Mouse (Mus musculus): ENCODE data around the gene Dip2c.

Gene Dip2c

DNA sequence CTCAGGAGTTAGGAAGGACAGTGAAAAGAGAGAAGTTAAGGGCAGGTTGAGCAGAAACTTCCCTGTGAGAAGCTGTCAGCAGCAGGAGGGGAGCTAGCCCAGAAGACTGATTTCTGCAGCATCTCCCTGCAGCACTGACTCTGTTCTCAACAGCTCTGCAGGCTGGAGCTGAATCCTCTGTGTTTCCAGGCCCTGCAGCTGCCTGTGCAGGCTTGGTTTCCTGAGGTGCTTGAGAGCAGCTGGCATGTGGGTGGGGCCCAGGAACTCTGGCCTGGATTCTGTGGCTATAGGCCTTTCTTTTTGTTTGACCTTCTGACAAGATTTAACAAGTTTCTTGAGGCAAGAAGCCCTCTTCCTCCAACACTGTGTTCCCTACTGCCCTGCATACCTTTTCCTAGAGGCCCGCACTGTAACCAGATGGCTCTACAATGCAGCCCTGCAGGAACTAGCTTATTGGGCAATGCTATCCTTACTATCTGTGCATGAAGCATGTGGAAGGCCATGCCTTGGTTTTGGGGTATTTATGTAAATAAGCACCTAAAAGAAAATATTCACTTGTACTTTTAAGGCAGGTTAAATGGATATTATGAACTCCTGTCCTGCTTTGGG, 53.1 kb downstream of the Dip2c start:
- DNase-seq (ENCODE audit: low spot score in 2 of 2), result no peak

DNA sequence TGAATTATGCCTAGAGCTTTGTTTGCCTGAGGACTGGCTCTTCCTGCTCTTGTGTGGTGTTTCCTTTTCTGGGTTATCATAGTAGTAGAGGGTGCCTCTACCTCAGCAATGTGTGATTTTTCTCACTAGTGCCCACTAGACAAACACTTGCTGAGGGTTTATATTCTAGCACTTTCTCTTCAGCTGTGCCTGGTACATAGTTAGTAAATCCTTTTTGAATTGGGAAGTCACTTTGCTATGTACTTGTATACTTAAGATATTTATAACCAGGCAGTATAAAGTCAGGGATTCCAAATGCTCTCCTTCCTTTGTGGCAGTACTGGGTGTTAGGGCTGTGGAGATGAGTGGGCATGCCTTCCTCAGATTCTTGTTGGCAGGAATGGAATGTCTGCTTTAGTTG, 56.9 kb downstream of the Dip2c start:
- DNase-seq (ENCODE audit: low spot score in 2 of 2), result no peak

DNA sequence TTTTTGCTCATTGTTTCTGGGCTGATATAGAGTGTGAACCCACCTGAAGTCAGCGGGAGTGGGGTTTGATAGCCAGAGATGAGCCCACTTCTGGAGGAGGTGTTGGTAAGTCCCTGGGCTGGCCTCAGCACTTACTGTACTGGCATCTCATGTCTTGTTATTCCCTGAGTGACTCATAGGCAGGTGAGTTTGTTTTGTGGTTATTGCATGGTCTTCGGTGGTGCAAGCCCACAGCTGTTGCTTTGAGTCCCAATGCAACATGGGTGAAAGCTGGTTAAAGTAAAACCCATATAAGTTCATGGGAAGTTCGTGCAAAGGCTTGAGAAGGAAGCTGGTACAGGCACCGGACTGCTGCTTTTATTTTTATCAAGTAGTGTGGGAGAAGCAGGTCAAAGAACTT, 64.0 kb downstream of the Dip2c start:
- no peak for DNase-seq (ENCODE audit: low spot score in 2 of 2)

DNA sequence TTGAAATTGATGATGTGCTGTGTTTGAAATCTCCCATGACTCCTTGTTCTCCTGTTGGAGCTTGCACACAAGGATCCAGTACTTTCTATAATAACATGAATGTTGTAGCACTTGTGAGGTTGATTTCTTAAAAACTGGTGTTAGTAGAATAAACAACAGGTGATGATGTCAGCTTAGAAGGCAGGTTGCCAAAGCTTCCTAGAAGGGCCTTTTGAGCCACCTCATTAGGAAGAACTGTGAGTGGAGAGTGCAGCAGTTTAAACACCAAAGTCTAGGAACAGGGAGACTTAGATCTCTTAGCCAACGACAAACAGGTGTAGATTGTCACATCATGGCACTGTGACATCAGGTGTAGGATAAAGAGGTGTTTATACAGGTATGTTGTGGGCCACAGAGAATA, 66.4 kb downstream of the Dip2c start:
- DNase-seq (ENCODE audit: low spot score in 2 of 2), result no peak

DNA sequence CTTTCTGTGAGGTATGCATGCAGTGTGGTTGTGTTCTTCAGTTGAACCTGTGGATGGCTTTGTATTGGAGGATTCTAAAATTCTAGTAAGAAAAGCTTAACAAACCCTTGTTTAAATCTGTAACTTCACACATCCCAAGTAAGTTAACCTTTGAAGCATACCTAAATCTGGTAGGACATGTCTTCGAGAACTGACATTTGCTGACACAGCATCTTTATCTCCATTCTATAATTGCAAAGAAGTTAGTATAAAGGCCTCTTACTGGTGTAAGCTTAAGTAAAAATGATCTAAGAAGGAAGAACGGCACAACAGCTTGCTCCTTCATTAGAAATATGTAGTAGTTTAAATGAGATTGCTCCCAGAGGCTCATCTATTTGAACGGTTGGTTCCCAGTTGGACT, 71.1 kb downstream of the Dip2c start:
- DNase-seq (ENCODE audit: low spot score in 2 of 2), result no peak

DNA sequence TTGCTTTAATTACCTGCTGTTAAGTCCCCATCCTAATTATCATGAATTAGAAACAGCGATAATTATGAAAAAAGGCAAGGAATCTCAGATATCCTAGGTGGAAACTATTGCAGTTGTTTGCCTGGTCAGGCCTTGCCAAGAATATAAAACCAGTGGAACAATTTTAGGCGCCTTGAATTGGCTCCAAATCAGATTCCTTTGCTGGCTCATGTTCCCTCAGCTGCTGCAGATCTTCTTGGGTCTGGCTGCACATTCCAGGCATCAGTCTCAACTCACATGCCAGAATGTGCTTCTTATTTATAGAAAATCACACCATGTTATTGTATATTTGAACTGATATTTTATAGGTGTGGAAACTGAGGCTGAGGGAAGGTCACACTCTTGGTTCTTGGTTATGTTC, 74.3 kb downstream of the Dip2c start:
- DNase-seq (ENCODE audit: low spot score in 2 of 2), result no peak

DNA sequence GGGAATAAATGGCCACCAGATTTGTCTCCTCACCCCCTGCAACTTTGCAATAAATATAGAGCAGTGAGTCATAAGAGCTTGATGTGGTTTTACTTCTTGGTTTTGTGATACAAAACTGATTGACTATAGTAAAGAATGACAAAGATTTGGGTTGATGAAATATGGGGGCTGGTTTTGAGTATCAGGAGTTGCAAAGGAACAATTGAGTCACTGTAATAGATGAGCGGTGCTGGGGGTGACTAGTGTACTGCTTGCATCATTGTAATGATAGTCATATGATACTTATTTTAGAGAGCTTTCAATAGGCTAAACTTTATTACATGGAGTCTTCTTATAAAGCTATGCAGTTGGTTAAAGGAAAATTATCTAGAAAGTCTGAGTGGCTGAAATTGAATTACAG, 77.6 kb downstream of the Dip2c start:
- no peak for DNase-seq (ENCODE audit: low spot score in 2 of 2)

DNA sequence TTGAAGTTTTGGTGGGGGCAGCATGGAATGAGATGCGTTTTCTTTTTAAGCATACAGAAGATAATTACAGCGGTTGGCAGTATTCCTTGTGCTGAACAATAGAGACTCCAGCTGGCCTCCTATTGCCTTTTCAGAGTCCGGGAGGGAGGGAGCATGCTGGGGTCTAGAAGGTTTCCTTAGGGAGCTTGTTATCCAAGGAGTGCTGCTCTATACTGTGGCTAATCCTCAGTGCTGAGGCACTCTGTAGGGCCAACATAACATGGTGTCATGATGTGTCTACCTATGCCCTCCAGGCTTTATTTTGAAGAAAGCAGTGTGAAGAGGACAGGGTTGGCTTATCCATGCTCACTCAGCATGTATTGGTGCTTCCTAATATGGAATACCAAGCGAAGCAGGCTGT, 79.0 kb downstream of the Dip2c start:
- no peak for DNase-seq (ENCODE audit: low spot score in 2 of 2)

DNA sequence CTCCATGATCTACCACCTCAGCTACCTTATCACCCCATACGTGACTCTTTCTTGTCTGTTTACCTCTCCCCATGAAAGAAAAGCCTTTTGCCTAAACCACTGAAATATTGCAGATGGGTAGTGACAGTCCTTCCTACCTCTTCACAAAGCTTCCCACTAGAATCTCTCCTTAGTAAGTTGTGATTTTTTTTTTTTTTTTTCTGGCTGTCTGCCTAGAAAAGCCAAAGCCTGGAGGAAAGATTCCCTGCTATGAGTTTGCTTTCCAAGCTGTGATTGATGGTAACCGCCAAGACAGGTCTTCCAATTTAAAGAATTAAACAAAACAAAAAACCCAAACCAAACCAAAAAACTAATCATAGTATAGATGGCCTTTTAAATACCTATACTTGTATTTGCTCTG, 85.1 kb downstream of the Dip2c start:
- no peak for DNase-seq (ENCODE audit: low spot score in 2 of 2)

DNA sequence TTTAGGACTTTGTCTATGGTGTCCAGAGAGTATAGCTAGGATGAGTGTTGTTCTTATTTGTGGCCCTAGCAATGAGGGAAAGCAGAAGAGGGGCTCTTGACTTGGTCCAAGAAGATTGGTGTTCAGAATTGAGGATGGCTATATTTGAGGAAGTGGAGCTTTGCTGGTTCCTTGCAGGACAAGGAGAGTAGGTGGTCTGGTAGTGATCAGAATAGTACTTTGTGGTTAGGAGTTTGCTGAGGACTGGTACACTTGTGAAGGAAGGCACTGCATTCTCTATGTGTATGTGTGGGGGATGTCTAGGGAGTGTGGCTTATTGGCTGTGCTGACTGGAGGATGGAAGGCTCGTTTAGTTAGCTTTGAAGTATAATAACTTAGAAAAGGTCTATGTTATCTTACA, 95.1 kb downstream of the Dip2c start:
- no peak for DNase-seq (ENCODE audit: low spot score in 2 of 2)

DNA sequence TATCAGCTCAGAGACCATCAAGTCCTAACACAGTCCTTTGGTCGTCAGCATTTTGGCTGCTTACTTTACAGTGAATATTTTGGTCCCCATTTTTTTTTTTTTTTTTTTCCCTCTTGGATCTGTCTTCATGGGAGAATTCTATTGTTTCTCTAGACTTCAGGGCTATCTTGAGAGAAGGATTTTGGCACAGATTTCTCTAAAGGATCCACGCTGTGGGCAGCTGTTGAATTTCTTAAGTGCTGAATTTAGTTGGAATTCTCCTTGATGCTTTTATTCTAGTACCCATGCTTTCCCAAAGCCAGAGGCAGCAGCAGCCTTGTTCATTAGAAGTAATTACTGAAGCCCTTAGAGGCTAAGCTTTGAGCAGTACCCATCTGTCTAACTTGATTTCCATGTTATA, 100.8 kb downstream of the Dip2c start:
- DNase-seq (ENCODE audit: low spot score in 2 of 2), result no peak

DNA sequence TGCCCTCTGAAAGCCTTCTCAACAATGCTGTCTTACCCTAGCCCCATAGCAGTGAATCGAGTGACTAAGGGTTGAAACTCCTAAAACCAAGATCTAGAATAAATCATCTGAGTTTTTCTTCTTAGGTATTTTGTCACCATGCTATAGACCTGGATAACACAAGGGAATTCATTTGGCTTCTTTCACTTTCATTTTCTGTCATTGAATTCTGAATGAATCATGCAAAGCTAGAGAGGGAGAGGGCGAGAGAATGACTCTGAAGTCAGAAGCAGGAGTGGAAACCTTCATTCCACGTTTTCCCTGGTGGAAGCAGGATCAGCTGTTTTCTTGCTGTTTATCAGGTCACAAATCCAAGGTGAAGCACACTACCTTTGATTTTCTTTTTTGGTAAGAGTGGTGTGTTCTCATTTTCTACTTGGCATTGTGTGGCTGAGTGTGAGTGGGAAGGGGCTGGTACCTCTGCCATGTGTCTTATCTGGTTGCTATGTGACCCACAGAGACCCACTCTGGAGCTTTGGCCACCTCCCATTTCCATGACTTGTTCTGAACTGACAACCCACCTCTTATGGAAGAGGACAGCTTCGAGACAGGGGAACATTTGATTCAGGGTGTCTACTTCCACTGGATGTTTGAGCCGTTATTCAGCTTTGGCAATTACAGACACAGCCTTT, 104.5 kb downstream of the Dip2c start:
- DNase-seq (ENCODE audit: low spot score in 2 of 2), result no peak

DNA sequence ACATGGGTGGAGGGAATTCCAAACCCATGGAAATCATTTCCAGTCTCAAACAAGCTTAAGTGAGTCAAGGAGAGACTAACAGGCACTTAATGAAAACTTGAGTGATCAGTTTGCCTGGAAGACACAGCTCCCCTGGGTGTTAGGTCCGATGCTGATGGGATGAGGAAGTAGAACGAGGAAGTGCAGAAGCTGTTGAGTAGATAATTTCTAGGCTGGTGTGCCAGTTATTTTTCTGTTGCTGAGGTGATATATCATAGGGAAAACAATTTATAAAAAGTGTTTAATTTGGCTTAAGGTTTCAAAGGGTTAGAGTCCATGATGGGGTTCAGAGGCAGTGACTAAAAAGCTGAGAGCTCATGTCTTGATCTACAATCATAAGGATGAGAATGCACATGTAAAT, 111.7 kb downstream of the Dip2c start:
- no peak for DNase-seq (ENCODE audit: low spot score in 2 of 2)

DNA sequence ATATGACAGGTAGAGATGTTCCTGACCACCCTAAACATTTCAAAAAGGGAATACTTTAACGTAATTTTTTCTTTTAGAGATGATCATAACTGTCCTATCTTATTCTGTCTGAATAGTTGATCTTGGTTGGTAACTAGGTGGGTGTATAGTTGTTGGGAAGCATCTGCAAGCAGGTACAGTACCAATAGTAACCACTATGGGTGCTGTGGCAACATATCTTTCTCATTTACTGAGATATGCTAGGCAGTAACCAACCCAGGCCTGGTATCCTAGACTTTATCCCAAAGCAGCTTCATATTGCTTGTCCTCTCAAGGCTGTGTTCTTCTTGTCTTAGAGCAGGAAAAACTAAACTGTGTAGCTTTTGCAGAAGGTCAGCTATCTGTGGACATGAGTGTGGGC, 113.0 kb downstream of the Dip2c start:
- DNase-seq (ENCODE audit: low spot score in 2 of 2), result no peak

DNA sequence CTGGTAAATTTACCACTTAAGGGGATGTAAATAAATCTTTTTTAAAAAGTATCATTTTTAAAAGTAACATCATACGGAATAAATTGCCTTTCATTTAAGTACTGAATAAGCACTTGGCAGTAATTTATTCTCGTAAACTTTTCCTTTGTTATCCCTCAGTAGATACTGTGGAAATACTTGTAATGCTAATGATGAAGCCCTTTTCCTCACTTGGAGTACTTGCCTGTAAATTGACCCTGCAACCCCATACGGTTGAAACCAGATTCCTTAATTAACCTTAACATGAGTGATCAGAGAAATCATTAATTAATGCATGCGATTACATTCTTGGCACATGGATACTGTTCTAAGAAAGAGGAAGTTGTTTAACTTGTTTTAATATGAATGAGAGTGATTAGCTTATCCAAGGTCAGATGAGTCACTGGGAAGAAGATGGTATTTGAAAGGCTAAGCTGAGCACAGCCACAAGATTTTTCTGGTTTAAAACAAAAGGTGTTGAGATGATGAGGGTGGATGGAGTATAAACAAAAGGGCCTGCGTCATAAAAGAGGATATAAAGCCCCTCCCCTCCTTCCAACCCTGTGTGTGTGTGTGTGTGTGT, 114.0 kb downstream of the Dip2c start:
- no peak for DNase-seq (ENCODE audit: low spot score in 2 of 2)

DNA sequence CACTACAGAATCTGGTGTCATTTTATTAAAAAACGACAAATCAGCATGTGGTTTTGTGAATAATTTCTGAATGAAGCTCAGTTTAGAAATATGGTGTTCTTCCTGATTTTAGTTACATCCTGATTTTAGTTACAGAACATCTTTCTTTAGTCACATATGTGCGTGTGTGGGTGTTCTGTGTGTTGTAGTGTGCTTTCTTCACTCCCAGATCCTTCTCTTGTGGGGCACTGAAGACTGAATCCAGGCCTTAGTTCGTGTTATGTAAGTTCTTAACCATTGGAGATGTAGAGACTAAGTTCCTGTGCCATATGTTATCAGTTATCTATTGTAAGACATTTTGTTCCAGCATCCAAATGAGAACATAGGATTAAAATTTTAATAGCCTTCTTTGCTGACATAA, 117.1 kb downstream of the Dip2c start:
- no peak for DNase-seq (ENCODE audit: low spot score in 2 of 2)

DNA sequence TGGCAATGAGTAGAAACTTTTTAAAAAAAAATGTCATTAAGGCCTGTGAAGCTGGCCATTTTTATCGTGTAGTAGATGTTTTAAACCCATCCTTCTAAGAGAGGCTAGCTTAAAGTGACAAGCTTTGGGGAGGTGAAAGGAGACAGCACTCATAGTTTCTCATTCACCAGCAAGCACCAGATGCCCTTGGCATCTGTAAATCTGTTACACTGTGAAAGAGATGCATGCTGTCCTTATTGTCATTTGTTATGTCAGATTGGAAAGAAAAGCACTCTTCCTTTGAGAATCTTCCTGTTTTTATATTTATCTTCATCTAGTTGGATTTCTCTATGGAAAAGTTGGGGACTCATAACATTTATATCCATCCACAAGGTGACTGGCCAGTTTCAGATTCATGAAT, 119.0 kb downstream of the Dip2c start:
- no peak for DNase-seq (ENCODE audit: low spot score in 2 of 2)

DNA sequence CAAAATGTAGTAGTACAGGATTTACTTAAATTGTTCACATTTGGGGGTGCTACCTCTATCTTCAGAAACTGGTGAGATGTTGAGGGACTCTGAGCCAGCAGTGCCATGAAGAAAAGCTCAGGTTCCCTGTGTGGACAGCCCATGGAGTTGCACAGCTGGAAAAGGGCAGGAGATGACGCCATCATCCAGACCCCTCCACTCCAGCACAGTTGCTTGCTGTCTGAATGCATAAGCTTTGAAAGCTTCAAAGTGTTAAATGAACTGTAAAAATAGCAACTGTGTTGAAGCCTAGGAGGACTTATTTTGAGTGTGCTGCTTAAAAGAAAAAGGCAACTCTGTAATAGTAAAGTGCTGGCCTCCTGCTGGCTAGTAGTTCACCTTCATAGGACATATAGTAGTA, 122.5 kb downstream of the Dip2c start:
- no peak for DNase-seq (ENCODE audit: low spot score in 2 of 2)

DNA sequence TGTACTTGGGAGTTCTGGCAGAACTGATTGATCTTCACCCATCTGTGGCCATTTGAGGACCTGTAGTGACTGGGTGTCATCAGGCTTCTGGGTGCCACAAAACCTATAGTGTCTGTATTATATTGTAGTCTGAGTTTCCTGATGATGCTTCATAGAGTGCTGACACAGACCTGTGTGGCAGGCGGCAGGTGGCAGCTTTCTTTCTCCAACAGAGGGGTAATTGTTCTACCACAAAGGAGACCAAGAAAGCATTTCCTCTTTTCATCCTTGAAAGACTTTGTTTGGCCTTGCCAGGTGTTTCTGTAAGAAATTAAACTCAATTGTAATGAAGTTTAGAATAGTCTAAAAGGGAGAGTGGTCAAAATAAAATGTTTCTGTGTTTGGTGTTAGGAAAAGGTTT, 129.1 kb downstream of the Dip2c start:
- DNase-seq (ENCODE audit: low spot score in 2 of 2), result no peak

DNA sequence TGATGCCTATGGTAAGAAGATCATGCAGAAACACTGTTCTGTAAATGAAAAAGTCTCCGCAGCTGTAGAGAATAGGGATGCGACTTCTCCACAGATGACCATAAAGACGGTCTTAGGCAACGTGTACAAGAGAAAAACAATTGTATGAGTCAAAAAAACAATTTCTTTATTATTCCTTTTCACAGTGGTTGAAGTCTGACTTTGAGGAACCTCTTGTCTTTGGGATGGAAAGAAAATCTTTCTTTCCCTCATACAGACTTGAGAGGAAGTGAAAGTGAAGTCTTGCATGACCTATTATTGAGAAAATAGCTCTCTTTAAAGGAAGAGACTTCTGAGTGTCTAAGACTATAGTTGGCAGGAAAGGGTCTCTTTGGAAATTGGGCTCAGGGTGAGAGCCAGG, 132.7 kb downstream of the Dip2c start:
- DNase-seq (ENCODE audit: low spot score in 2 of 2), result no peak

DNA sequence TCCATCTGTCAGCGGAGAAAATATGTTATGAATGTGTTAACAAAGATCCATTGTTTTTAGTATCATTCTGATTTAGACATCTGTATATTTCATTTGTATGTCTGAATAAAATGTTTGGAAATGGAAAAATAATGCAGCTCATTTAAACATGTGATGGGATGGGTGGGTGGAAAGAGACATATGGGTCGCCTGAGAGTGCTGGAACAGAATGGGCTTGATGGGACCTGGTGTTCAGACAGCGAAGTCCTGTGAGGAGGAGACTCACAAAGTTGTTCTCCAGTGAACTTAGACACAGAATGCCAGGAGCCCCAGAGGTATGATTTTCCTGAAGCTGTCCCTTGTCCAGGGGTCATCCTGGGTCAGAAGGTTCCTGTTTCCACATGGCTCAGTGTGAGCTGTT, 142.1 kb downstream of the Dip2c start:
- no peak for DNase-seq (ENCODE audit: low spot score in 2 of 2)

DNA sequence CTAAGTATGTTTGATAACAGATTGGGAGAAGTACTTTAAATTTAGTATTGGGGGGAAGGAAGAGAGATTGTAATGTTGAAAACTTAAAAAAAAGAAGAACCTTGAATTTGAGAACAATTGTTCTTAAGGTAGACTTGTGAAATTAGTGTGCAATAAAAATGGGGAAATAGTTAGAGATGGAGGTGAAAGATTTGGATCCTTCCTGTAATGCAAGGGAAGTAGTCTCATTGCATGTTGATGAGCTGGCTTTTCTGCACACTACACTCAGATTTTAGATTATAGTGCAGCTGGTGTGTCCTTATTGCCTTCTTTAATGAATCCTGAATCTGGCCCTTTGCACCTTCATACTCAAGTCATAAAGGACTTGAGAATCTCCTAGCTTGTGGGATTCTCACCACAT, 142.9 kb downstream of the Dip2c start:
- no peak for DNase-seq (ENCODE audit: low spot score in 2 of 2)

DNA sequence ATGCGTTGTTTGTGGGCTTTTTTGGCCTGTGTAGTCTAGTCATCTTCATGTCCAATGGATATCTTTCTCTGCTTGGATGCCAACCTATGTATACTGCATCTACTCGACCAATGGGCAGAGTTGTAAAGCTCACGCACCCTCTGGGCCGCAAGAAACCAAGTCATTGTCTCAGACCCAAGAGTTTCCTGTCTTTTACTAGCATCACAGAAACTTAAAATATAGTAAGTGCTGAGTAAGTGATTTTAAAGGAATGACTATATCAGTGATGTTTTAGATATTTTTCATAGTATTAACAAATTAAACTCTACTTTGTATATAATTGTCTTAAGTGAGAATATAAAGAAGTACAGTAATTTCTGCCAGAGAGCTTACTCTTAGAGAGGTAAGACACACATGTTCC, 145.6 kb downstream of the Dip2c start:
- DNase-seq (ENCODE audit: low spot score in 2 of 2), result no peak

DNA sequence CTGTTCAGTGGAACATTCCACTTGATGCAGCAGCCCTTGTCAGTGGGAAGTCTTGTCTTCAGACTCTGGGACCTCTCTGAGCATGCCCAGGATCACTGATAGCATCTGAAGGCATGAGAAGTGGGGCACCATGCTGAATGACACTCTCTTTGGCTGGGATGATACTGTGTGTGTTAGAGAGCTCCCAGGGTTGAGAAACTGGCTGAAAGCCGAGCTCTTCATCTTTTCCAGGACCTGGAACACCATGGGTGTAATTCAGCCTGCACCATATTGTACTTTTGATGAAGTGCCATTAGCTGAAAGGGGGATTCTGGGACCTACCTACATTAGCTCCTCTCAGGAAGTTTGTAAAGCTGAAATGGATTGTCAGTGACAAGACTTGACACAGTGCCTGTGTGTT, 146.5 kb downstream of the Dip2c start:
- no peak for DNase-seq (ENCODE audit: low spot score in 2 of 2)

Measured in spleen, postnatal 10 days (tissue).